Mouse (Mus musculus) CH12.LX (cell line): ENCODE results near the gene C1ql4. TPM values are rescaled to one million over a fixed set of nuclear protein-coding genes. Genes with fewer than 3 reads are reported as not detected.
A peak's percentile ranks its signal among the peaks of the same experiment; 100 is the strongest.

Source experiments
- DNase-seq: peaks from one replicate; pipeline ENCODE4 v3.0.0-alpha.2; 2013; ENCODE audit errors: extremely low read depth
- H3K27ac ChIP-seq: 2 replicates; pipeline ENCODE4 v1.5.1; 2012; ENCODE audit warnings: low read depth, mild to moderate bottlenecking, control low read depth, moderate library complexity; ENCODE audit not compliant: insufficient read depth
- H3K27me3 ChIP-seq: replicated peaks from 2 replicates; pipeline ENCODE3; 2012; ENCODE audit warnings: inconsistent platforms
- H3K36me3 ChIP-seq, 2 experiments: replicated peaks in 1 of 2; 2 replicates each; pipeline versions ENCODE3 to v1.6.1; 2012; ENCODE audit warnings: inconsistent platforms in 1 of 2, low read length in 1 of 2, mild to moderate bottlenecking in 1 of 2, mixed read lengths in 1 of 2, moderate library complexity in 1 of 2; ENCODE audit not compliant: control insufficient read depth in 1 of 2, insufficient read depth in 1 of 2
- H3K4me1 ChIP-seq, 2 experiments: 2 replicates each; pipeline ENCODE4 v1.6.1; 2012; ENCODE audit warnings: inconsistent platforms in 1 of 2, moderate library complexity in 1 of 2; ENCODE audit not compliant: insufficient read depth in 2 of 2, control insufficient read depth in 1 of 2
- H3K4me2 ChIP-seq: 2 replicates; pipeline ENCODE4 v1.6.1; 2012; ENCODE audit warnings: low read depth, mild to moderate bottlenecking, control low read depth; ENCODE audit not compliant: poor library complexity, insufficient read depth, severe bottlenecking
- H3K4me3 ChIP-seq, 3 experiments: fragments of 150-350 bp in 1 of 3; sonication (generic) in 1 of 3; replicated peaks in 1 of 3; 2 replicates each; pipeline versions ENCODE3 to v1.5.1; 2011 to 2012; ENCODE audit warnings: low read depth in 2 of 3, low read length in 2 of 3, mild to moderate bottlenecking in 2 of 3, moderate library complexity in 2 of 3, control low read depth in 1 of 3, improper control_type of control experiment in 1 of 3, inconsistent platforms in 1 of 3, mixed read lengths in 1 of 3; ENCODE audit not compliant: poor library complexity in 1 of 3
- H3K79me2 ChIP-seq: replicated peaks from 2 replicates; pipeline ENCODE4 v1.6.1; 2012; ENCODE audit warnings: mild to moderate bottlenecking, moderate library complexity; ENCODE audit not compliant: control insufficient read depth, poor library complexity, insufficient read depth, severe bottlenecking; ENCODE audit errors: extremely low read depth
- H3K9ac ChIP-seq: 2 replicates; pipeline ENCODE4 v1.6.1; 2012; ENCODE audit warnings: low read depth, mild to moderate bottlenecking, control low read depth, moderate library complexity; ENCODE audit not compliant: insufficient read depth
- H3K9me3 ChIP-seq: replicated peaks from 2 replicates; pipeline ENCODE3; 2012; ENCODE audit warnings: low read length, inconsistent platforms, mixed read lengths
- CHD1 ChIP-seq: IDR thresholded peaks from 2 replicates; pipeline ENCODE4 v1.6.1; 2012; ENCODE audit warnings: low read depth, low read length, improper control_type of control experiment, inconsistent platforms
- CHD2 ChIP-seq: IDR thresholded peaks from 2 replicates; pipeline ENCODE4 v1.6.1; 2011; ENCODE audit warnings: low read length, improper control_type of control experiment
- CTCF ChIP-seq, 2 experiments: IDR thresholded peaks in 1 of 2; conservative IDR thresholded peaks in 1 of 2; 2 replicates each; pipeline ENCODE4 v1.5.1; 2011 to 2012; ENCODE audit warnings: low read depth in 2 of 2, low read length in 2 of 2, improper control_type of control experiment in 1 of 2, inconsistent platforms in 1 of 2, mild to moderate bottlenecking in 1 of 2, moderate library complexity in 1 of 2
- E2F4 ChIP-seq: IDR thresholded peaks from 2 replicates; pipeline ENCODE4 v1.6.1; 2011; ENCODE audit warnings: low read depth, low read length, improper control_type of control experiment; ENCODE audit not compliant: insufficient replicate concordance
- ELF1 ChIP-seq: IDR thresholded peaks from 2 replicates; pipeline ENCODE4 v1.6.1; 2014; ENCODE audit warnings: low read depth, mild to moderate bottlenecking, inconsistent platforms, low read length, improper control_type of control experiment
- ETS1 ChIP-seq: conservative IDR thresholded peaks from 2 replicates; pipeline ENCODE4 v1.6.1; 2012; ENCODE audit warnings: low read depth, mild to moderate bottlenecking, inconsistent platforms, low read length, improper control_type of control experiment, moderate library complexity
- GABPA ChIP-seq: IDR thresholded peaks from 2 replicates; pipeline ENCODE4 v1.6.1; 2012; ENCODE audit warnings: low read depth, low read length, improper control_type of control experiment, inconsistent platforms; ENCODE audit not compliant: insufficient replicate concordance
- HCFC1 ChIP-seq: IDR thresholded peaks from 2 replicates; pipeline ENCODE4 v1.6.1; 2012; ENCODE audit warnings: low read depth, mild to moderate bottlenecking, inconsistent platforms, low read length, improper control_type of control experiment
- IRF4 ChIP-seq: IDR thresholded peaks from 2 replicates; pipeline ENCODE4 v1.6.1; 2014; ENCODE audit warnings: low read depth, mild to moderate bottlenecking, inconsistent platforms, low read length, improper control_type of control experiment
- JUN ChIP-seq: IDR thresholded peaks from 2 replicates; pipeline ENCODE4 v1.6.1; 2011; ENCODE audit warnings: low read depth, mild to moderate bottlenecking, low read length, improper control_type of control experiment, moderate library complexity; ENCODE audit not compliant: insufficient read depth
- KAT2A ChIP-seq: IDR thresholded peaks from 2 replicates; pipeline ENCODE4 v1.6.1; 2012; ENCODE audit warnings: low read length, improper control_type of control experiment, inconsistent platforms; ENCODE audit not compliant: insufficient replicate concordance
- MAX ChIP-seq: IDR thresholded peaks from 2 replicates; pipeline ENCODE4 v1.6.1; 2011; ENCODE audit warnings: low read length, improper control_type of control experiment
- MAZ ChIP-seq: IDR thresholded peaks from 2 replicates; pipeline ENCODE4 v1.6.1; 2012; ENCODE audit warnings: low read depth, mild to moderate bottlenecking, inconsistent platforms, low read length, improper control_type of control experiment, moderate library complexity
- MEF2A ChIP-seq: IDR thresholded peaks from 2 replicates; pipeline ENCODE4 v1.6.1; 2014; ENCODE audit warnings: low read depth, mild to moderate bottlenecking, inconsistent platforms, low read length, improper control_type of control experiment, borderline replicate concordance
- MXI1 ChIP-seq: IDR thresholded peaks from 2 replicates; pipeline ENCODE4 v1.6.1; 2011; ENCODE audit warnings: mild to moderate bottlenecking, low read depth, low read length, improper control_type of control experiment
- MYC ChIP-seq: IDR thresholded peaks from 2 replicates; pipeline ENCODE4 v1.6.1; 2011; ENCODE audit warnings: low read depth, mild to moderate bottlenecking, improper control_type of control experiment, low read length
- NELFE ChIP-seq: IDR thresholded peaks from 2 replicates; pipeline ENCODE4 v1.6.1; 2011; ENCODE audit warnings: low read depth, low read length, improper control_type of control experiment
- NRF1 ChIP-seq: IDR thresholded peaks from 2 replicates; pipeline ENCODE4 v1.6.1; 2014; ENCODE audit warnings: low read depth, mild to moderate bottlenecking, inconsistent platforms, low read length, improper control_type of control experiment, moderate library complexity
- POLR2A ChIP-seq: IDR thresholded peaks from 2 replicates; pipeline ENCODE4 v1.6.1; 2011; ENCODE audit warnings: low read depth, mild to moderate bottlenecking, improper control_type of control experiment, low read length
- POLR2AphosphoS2 ChIP-seq: IDR thresholded peaks from 2 replicates; pipeline ENCODE4 v1.6.1; 2011; ENCODE audit warnings: low read depth, low read length, improper control_type of control experiment
- RCOR1 ChIP-seq: conservative IDR thresholded peaks from 2 replicates; pipeline ENCODE4 v1.6.1; 2012; ENCODE audit warnings: low read depth, mild to moderate bottlenecking, inconsistent platforms, low read length, improper control_type of control experiment
- SIN3A ChIP-seq: IDR thresholded peaks from 2 replicates; pipeline ENCODE4 v1.6.1; 2012; ENCODE audit warnings: low read length, improper control_type of control experiment, inconsistent platforms
- SMC3 ChIP-seq: IDR thresholded peaks from 2 replicates; pipeline ENCODE4 v1.6.1; 2011; ENCODE audit warnings: low read depth, low read length, improper control_type of control experiment
- TBP ChIP-seq: conservative IDR thresholded peaks from 2 replicates; pipeline ENCODE4 v1.6.1; 2011; ENCODE audit warnings: low read depth, low read length, improper control_type of control experiment
- TCF12 ChIP-seq: IDR thresholded peaks from 2 replicates; pipeline ENCODE4 v1.6.1; 2014; ENCODE audit warnings: low read depth, mild to moderate bottlenecking, inconsistent platforms, low read length, improper control_type of control experiment
- UBTF ChIP-seq: IDR thresholded peaks from 2 replicates; pipeline ENCODE4 v1.6.1; 2012; ENCODE audit warnings: low read depth, mild to moderate bottlenecking, inconsistent platforms, low read length, improper control_type of control experiment, moderate library complexity
- USF1 ChIP-seq: IDR thresholded peaks from 2 replicates; pipeline ENCODE4 v1.6.1; 2014; ENCODE audit warnings: low read depth, mild to moderate bottlenecking, inconsistent platforms, low read length, improper control_type of control experiment
- USF2 ChIP-seq: conservative IDR thresholded peaks from 2 replicates; pipeline ENCODE4 v1.6.1; 2011; ENCODE audit warnings: low read depth, low read length, improper control_type of control experiment
- ZC3H11A ChIP-seq: IDR thresholded peaks from 2 replicates; pipeline ENCODE4 v1.6.1; 2012; ENCODE audit warnings: low read depth, mild to moderate bottlenecking, inconsistent platforms, low read length, improper control_type of control experiment
- ZMIZ1 ChIP-seq: IDR thresholded peaks from 2 replicates; pipeline ENCODE4 v1.6.1; 2012; ENCODE audit warnings: low read depth, mild to moderate bottlenecking, inconsistent platforms, low read length, improper control_type of control experiment
- ZNF384 ChIP-seq: IDR thresholded peaks from 2 replicates; pipeline ENCODE4 v1.6.1; 2012; ENCODE audit warnings: low read depth, low read length, improper control_type of control experiment, inconsistent platforms
- dilution Hi-C: fragments of 300-500 bp; cut with MboI; formaldehyde crosslinking; loops from 2 replicates; pipeline ENCODE4 v1.14.3; 2020; ENCODE audit warnings: low sequenced_read_pairs; ENCODE audit not compliant: extremely low pct_unique_long_range_greater_than_20kb, extremely low pct_ligation_motif_present
- in situ Hi-C: fragments of 300-500 bp; cut with MboI; formaldehyde crosslinking; loops from 3 replicates; pipeline ENCODE4 v1.14.3; 2019; ENCODE audit warnings: low sequenced_read_pairs, low pct_ligation_motif_present, low pct_unique_long_range_greater_than_20kb, mixed read lengths
- polyA plus RNA-seq: library from polyadenylated mRNA; unstranded; fragments of >175 nt; gene quantifications from 2 replicates; pipeline ENCODE4 v1.2.1, GENCODE M21; 2012; ENCODE audit warnings: low read depth; ENCODE audit not compliant: insufficient read length
- total RNA-seq, 2 experiments: library from RNA; depleted of rRNA; stranded (reverse); fragments of 300-350 nt in 1 of 2; fragments of >200 nt in 1 of 2; gene quantifications; 2 replicates each; pipeline ENCODE4 v1.2.3; 2012 to 2014

C1ql4 gene
- total and polyA plus RNA-seq, 3 experiments: not detected

GRCm38 (mm10) chr15:99074600-99075333 is 12.8 kb downstream of the C1ql4 start:
- in situ Hi-C loops: no loop called here
- dilution Hi-C loops: no loop called here
- peak; percentile 99 for DNase-seq
- H3K4me3 ChIP-seq: peak overlapping the region; percentile 68 to 82 (median 77)
- TF ChIP-seq CHD2: peak; percentile 99
- TF ChIP-seq MXI1: peak; percentile 83
- no peak for TF ChIP-seq UBTF
- TF ChIP-seq SMC3: no peak
- no peak for TF ChIP-seq ETS1
- no peak for TF ChIP-seq USF1
- TF ChIP-seq IRF4: peak; percentile 9; the same call in 1 of the 2 replicates
- peak; percentile 98 for TF ChIP-seq SIN3A
- TF ChIP-seq ZC3H11A: no peak
- TF ChIP-seq ZMIZ1: peak; percentile 92
- peak; percentile 72 for TF ChIP-seq HCFC1
- 0 out of 2 replicates have a peak, but pooled peaks have one; percentile 39 for TF ChIP-seq MYC
- peak; percentile 11; the same call in 1 of the 2 replicates for TF ChIP-seq MAX
- peak; percentile 87 for TF ChIP-seq POLR2A
- peak; percentile 66; the same call in 1 of the 2 replicates for TF ChIP-seq KAT2A
- TF ChIP-seq NELFE: peak; percentile 84
- peak; percentile 86 for TF ChIP-seq POLR2AphosphoS2
- TF ChIP-seq JUN: no peak
- peak; percentile 59 for TF ChIP-seq MAZ
- peak; percentile 63 for TF ChIP-seq TCF12
- no peak for TF ChIP-seq USF2
- TF ChIP-seq ZNF384: no peak
- peak; percentile 70 for TF ChIP-seq ELF1
- peak; percentile 58 for TF ChIP-seq TBP
- TF ChIP-seq GABPA: no peak
- TF ChIP-seq CHD1: peak; percentile 75; the same call in 1 of the 2 replicates
- TF ChIP-seq CTCF (conservative IDR thresholded peaks at IDR 0.05 in 1 of 2, IDR thresholded peaks at IDR 0.05 in 1 of 2; ENCODE audit: low read depth in 2 of 2, low read length in 2 of 2): no peak
- TF ChIP-seq NRF1: peak; percentile 48
- no peak; the same call in none of the 2 replicates for TF ChIP-seq MEF2A
- 0 out of 2 replicates have a peak, but pooled peaks have one; percentile 42 for TF ChIP-seq E2F4
- no peak for TF ChIP-seq RCOR1
- peak overlapping the region; percentile 95 for H3K9ac ChIP-seq
- H3K27ac ChIP-seq: peak overlapping the region; percentile 80
- peak overlapping the region; percentile 88 for H3K4me2 ChIP-seq
- H3K27me3 ChIP-seq: peaks cover 5% of the 10 kb centered on the region
- peaks cover 5% of the 10 kb centered on the region for H3K9me3 ChIP-seq
- peaks cover 11% of the 10 kb centered on the region for H3K79me2 ChIP-seq
- H3K36me3 ChIP-seq: peaks cover 25 to 35% of the 10 kb centered on the region in 2 experiments
- peaks cover 6 to 34% of the 10 kb centered on the region in 2 experiments; a peak in 3 of 4 replicates for H3K4me1 ChIP-seq
